Mouse (Mus musculus): ENCODE results near the gene Ephb2. TPM values are rescaled to one million over a fixed set of nuclear protein-coding genes. Genes with fewer than 3 reads are reported as not detected.
A peak's percentile ranks its signal among the peaks of the same experiment; 100 is the strongest.

Gene Ephb2
- polyA plus RNA-seq, 1 experiment from 2014 or later: 22.0 TPM

- H3K36me3 ChIP-seq: no peaks in the 10 kb centered on the region
- H3K4me3 ChIP-seq: peak overlapping the region; percentile 97
- H3K9me3 ChIP-seq: no peaks in the 10 kb centered on the region
- under 1% methylated on average over 69 of the region's 76 CpGs for WGBS
- peak overlapping the region; percentile 92 for H3K4me2 ChIP-seq (replicated peaks)
- H3K27ac ChIP-seq: peak overlapping the region; percentile 97
- H3K9ac ChIP-seq: peak overlapping the region; percentile 99
- 0 out of 2 replicates have a peak, but pooled peaks cover 4% of the 10 kb centered on the region for H3K27me3 ChIP-seq (replicated peaks)
- ATAC-seq (ENCODE audit: low FRiP score, low read depth): peak; percentile 34; the same call in 1 of the 2 replicates
- peaks cover 70% of the 10 kb centered on the region for H3K4me1 ChIP-seq
These were observed 770 bp downstream of the Ephb2 start for GRCm38 (mm10) chr4:136834815-136835620.

- H3K4me1 ChIP-seq: peaks cover 76% of the 10 kb centered on the region
- 0 out of 2 replicates have a peak, but pooled peaks cover 4% of the 10 kb centered on the region for H3K27me3 ChIP-seq (replicated peaks)
- ATAC-seq (ENCODE audit: low FRiP score, low read depth): no peak
- no peak overlapping the region for H3K27ac ChIP-seq
- H3K9ac ChIP-seq: peak overlapping the region; percentile 99
- H3K36me3 ChIP-seq: no peaks in the 10 kb centered on the region
- peak overlapping the region; percentile 97 for H3K4me3 ChIP-seq
- H3K4me2 ChIP-seq (replicated peaks): peak overlapping the region; percentile 92
- no peaks in the 10 kb centered on the region for H3K9me3 ChIP-seq
- WGBS: 12% methylated on average over 12 of the region's 12 CpGs
These were observed 1.4 kb downstream of the Ephb2 start for GRCm38 (mm10) chr4:136834439-136834814.

DNA sequence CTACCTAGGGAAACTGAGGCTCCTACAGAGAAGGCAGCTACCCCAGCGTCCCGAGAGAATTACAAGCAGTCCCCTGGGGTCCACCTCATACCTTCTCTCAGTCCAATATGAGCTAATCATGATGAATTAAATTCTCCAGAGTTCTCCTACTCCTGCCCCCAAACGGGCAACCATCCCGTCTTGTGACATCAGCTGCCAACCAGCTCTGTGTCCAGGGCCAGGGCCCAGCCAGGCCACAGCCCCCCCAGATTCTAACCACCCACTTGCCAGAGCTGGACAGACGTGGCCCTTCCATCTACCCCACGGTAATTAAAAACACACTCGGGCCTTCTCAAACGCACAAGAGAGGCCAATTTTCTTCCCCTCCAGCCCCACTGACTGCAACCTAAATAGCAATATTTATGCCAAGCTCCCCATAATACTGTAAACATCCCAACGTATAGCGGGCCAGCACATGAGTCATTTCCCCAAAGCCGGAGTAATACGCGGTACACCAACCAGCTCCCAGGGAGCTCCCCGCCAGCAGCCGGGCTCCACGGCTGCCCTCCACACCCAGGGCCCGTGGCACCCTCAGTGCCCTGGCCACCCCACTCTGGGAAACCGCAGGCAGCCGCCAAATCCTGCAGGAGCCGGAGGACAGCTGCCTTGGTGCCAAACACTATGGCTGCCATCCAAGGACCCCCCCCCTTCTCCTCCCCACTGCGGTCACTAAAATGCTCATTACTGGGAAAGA lies 2.0 kb downstream of the Ephb2 start:
- Histone ChIP-seq H3K36me3 (no peaks in the 10 kb centered on the region), H3K27ac (no peak overlapping the region), H3K4me2 (replicated peaks) (peak overlapping the region; percentile 92), H3K4me3 (peak overlapping the region; percentile 97), H3K9me3 (no peaks in the 10 kb centered on the region), H3K4me1 (peaks cover 82% of the 10 kb centered on the region), H3K9ac (peak overlapping the region; percentile 99), H3K27me3 (replicated peaks) (0 out of 2 replicates have a peak, but pooled peaks cover 2% of the 10 kb centered on the region)
- 63% methylated on average over 21 of the region's 21 CpGs for WGBS
- ATAC-seq (ENCODE audit: low FRiP score, low read depth): no peak

GRCm38 (mm10) chr4:136832559-136833232 lies 3.1 kb downstream of the Ephb2 start:
- Histone ChIP-seq H3K27ac (no peak overlapping the region), H3K4me2 (replicated peaks) (peak overlapping the region; percentile 92), H3K9ac (0 out of 2 replicates have a peak overlapping the region, but pooled peaks have one; percentile 10), H3K4me1 (peaks cover 82% of the 10 kb centered on the region), H3K4me3 (no peak overlapping the region), H3K27me3 (replicated peaks) (no peaks in the 10 kb centered on the region), H3K36me3 (peaks cover 2% of the 10 kb centered on the region; the same call in 1 of the 2 replicates), H3K9me3 (no peaks in the 10 kb centered on the region)
- ATAC-seq (ENCODE audit: low FRiP score, low read depth): no peak
- WGBS: 64% methylated on average over 16 of the region's 16 CpGs

DNA sequence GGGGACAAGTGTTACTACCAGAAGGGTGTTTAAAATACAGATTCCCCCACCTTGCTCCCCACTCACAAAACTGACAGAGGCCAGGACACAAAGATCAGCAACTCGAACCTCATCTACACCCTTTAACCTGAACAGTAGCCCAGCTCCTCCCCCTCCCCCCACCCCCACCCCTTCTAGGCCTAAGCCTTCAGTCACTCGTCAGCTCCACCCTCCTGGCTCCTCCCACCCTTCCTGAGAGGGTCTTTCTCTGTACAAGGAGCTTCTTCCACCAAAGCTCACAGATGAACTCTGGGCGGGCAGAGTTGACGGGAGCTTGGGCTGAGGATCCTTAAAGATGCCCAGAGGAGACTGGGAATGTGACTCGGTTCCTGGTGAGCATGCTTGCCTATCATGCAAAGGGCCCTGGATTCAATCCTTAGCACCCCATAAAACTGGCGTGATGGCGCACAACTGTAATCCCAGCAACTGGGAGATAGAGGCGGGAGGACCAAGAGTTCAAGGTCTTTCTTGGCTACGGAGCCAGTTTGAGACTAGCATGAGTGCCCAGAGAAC lies 5.4 kb downstream of the Ephb2 start:
- ATAC-seq (ENCODE audit: low FRiP score, low read depth): no peak
- H3K27ac ChIP-seq: no peak overlapping the region
- WGBS: 39% methylated on average over 9 of the region's 9 CpGs
- H3K27me3 ChIP-seq (replicated peaks): no peaks in the 10 kb centered on the region
- H3K9me3 ChIP-seq: no peaks in the 10 kb centered on the region
- H3K9ac ChIP-seq: 0 out of 2 replicates have a peak overlapping the region, but pooled peaks have one; percentile 30
- H3K4me1 ChIP-seq: peaks cover 80% of the 10 kb centered on the region
- H3K4me3 ChIP-seq: no peak overlapping the region
- H3K36me3 ChIP-seq: peaks cover 4% of the 10 kb centered on the region; the same call in 1 of the 2 replicates
- H3K4me2 ChIP-seq (replicated peaks): peak overlapping the region; percentile 38

DNA sequence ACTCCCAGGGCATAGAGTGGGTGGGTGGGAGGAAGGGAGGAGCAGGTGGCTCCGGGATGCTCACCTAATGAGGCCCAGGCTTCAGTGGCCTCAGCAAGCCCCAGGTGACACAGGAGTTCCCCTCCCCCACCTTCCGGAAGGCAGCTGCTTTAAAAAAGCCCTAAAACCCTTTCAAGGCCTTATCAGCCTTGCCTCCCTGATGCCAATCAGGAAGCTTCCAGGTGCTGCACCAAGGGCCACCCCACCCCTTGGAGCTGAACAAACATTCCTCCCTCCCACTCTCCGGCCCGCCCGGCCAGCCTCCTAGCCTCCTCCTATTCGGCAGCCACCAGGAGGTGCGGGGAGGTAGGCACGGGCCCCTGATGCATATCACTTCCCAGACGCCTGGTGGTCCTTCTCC lies 6.0 kb downstream of the Ephb2 start:
- H3K9me3 ChIP-seq: no peaks in the 10 kb centered on the region
- no peak for ATAC-seq (ENCODE audit: low FRiP score, low read depth)
- 12% methylated on average over 9 of the region's 9 CpGs for WGBS
- H3K9ac ChIP-seq: 0 out of 2 replicates have a peak overlapping the region, but pooled peaks have one; percentile 30
- H3K36me3 ChIP-seq: peaks cover 4% of the 10 kb centered on the region; the same call in 1 of the 2 replicates
- no peak overlapping the region for H3K4me3 ChIP-seq
- no peaks in the 10 kb centered on the region for H3K27me3 ChIP-seq (replicated peaks)
- peaks cover 85% of the 10 kb centered on the region for H3K4me1 ChIP-seq
- H3K4me2 ChIP-seq (replicated peaks): peak overlapping the region; percentile 38
- H3K27ac ChIP-seq: no peak overlapping the region

DNA sequence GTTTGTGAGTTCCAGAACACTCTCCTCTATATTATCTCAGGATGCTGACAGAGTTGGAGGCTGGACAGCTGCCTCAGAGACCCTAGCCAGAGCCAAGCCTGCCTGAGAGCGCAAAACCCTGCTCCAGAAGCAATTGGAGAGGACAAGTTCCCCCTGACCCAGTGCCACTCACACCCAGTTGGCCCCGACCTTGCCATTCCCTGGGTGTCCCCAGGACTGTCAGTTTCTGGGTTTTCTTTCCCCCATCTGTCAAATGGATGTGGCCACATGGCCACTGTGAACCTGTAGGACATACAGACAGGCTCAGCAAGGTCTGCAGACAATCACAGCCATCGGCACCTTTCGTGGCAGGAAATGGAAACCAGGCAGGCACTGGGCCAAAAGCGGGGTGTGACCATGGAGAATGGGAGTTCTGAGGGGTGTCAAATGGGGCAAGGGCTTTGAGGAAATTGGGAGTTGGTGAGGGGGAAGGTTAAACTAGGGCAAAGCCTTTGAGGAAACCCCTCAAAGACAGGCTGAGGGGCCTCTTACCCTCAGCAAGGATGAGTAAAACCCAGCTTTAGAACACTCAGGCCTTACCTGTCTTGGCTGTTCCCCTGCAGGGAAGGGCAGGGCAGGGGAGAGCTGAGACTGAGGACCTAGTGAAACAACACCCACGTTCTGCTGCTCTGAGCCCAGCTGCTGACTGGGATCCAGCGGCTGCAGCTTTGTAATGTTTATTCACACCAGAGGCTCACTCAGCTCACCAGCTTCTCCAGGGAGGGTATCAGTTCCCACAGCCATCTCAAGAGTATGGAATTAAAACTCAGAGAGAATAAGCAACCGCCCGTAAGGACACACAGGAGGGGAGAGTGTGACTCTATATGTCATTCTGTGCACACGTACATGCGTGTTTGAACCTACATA lies 6.9 kb downstream of the Ephb2 start:
- no peak overlapping the region for H3K9ac ChIP-seq

DNA sequence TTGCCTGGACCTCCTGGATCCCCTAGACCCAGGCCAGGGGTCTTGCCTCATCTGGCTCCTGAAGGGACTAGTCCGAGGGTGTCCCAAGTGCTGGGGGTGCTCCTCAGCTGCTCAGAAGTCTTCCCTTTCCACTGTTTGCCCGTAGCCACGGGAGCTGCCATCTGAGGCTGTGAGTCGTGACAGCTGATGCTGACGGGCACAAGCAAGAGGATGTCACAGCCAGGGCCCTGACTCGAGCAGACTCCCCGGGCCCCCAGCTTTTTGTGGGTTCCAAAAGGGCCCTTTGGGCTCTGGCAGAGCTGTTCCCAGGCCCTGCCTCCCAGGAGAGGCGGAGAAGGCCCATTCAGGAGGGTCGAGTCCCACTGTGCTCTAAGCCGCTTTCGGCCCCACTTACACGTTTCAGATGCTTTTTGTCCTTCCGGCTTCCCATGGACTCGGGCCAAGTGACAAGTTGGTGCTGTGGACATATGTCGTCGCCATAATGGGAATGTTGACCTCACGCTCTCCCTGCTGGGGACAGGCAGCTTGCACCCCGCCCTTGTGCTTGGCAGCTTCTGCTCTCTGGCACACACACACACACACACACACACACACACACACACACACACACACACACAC lies 10.7 kb downstream of the Ephb2 start:
- 65% methylated on average over 18 of the region's 18 CpGs for WGBS
- H3K27me3 ChIP-seq (replicated peaks): no peaks in the 10 kb centered on the region
- H3K9ac ChIP-seq: 0 out of 2 replicates have a peak overlapping the region, but pooled peaks have one; percentile 17
- H3K36me3 ChIP-seq: peaks cover 4% of the 10 kb centered on the region; the same call in 1 of the 2 replicates
- H3K4me1 ChIP-seq: peaks cover 76% of the 10 kb centered on the region
- H3K27ac ChIP-seq: no peak overlapping the region
- H3K4me2 ChIP-seq (replicated peaks): no peak overlapping the region
- no peak for ATAC-seq (ENCODE audit: low FRiP score, low read depth)
- no peak overlapping the region for H3K4me3 ChIP-seq
- no peaks in the 10 kb centered on the region for H3K9me3 ChIP-seq

More for the DNA sequence above, 6.9 kb downstream of the Ephb2 start:
- Histone ChIP-seq H3K9me3 (no peaks in the 10 kb centered on the region), H3K4me2 (replicated peaks) (no peak overlapping the region), H3K4me1 (peaks cover 83% of the 10 kb centered on the region), H3K27ac (no peak overlapping the region), H3K27me3 (replicated peaks) (no peaks in the 10 kb centered on the region), H3K36me3 (peaks cover 4% of the 10 kb centered on the region; the same call in 1 of the 2 replicates), H3K4me3 (no peak overlapping the region)
- ATAC-seq (ENCODE audit: low FRiP score, low read depth): no peak
- 47% methylated on average over 11 of the region's 11 CpGs for WGBS

GRCm38 (mm10) chr4:136820069-136820522 lies 15.7 kb downstream of the Ephb2 start:
- WGBS: 17% methylated on average over 10 of the region's 10 CpGs
- Histone ChIP-seq H3K4me1 (peaks cover 73% of the 10 kb centered on the region), H3K9me3 (no peaks in the 10 kb centered on the region), H3K27ac (peak overlapping the region; percentile 43; the same call in 1 of the 2 replicates), H3K36me3 (no peaks in the 10 kb centered on the region), H3K27me3 (replicated peaks) (no peaks in the 10 kb centered on the region), H3K4me2 (replicated peaks) (0 out of 2 replicates have a peak overlapping the region, but pooled peaks have one; percentile 20), H3K9ac (0 out of 2 replicates have a peak overlapping the region, but pooled peaks have one; percentile 33), H3K4me3 (no peak overlapping the region)
- ATAC-seq (ENCODE audit: low FRiP score, low read depth): peak; percentile 60; the same call in 1 of the 2 replicates

- H3K9ac ChIP-seq: no peak overlapping the region
- no peaks in the 10 kb centered on the region for H3K9me3 ChIP-seq
- H3K27ac ChIP-seq: no peak overlapping the region
- no peaks in the 10 kb centered on the region for H3K27me3 ChIP-seq (replicated peaks)
- H3K4me3 ChIP-seq: no peak overlapping the region
- ATAC-seq (ENCODE audit: low FRiP score, low read depth): peak; percentile 65
- H3K4me1 ChIP-seq: peaks cover 61% of the 10 kb centered on the region
- WGBS: 22% methylated on average over 7 of the region's 7 CpGs
- H3K4me2 ChIP-seq (replicated peaks): peak overlapping the region; percentile 24; the same call in 1 of the 2 replicates
- no peaks in the 10 kb centered on the region for H3K36me3 ChIP-seq
These were observed 19.1 kb downstream of the Ephb2 start for GRCm38 (mm10) chr4:136816701-136817100.
